Mouse (Mus musculus) limb, embryonic 11.5 days (tissue): ENCODE measurements around the gene Lrrc8b. TPM values are rescaled to one million over a fixed set of nuclear protein-coding genes. Genes with fewer than 3 reads are reported as not detected.

Source experiments
- ATAC-seq: fragments of 200-750 bp; cut with Nextera tagmentation; 2 replicates; pipeline ENCODE4 v1.8.0; 2017; ENCODE audit warnings: low read depth; ENCODE audit not compliant: insufficient number of reproducible peaks, low FRiP score, low TSS enrichment
- DNase-seq: peaks from one replicate; pipeline ENCODE4 v3.0.0-alpha.2; 2015; ENCODE audit warnings: low spot score
- H3K27ac ChIP-seq: fragments of 300-500 bp; sonication (generic); replicated peaks from 2 replicates; pipeline ENCODE4 v1.5.1; 2014; ENCODE audit warnings: low read depth, mild to moderate bottlenecking, low read length
- H3K27me3 ChIP-seq: fragments of 300-500 bp; sonication (generic); 2 replicates; pipeline ENCODE4 v1.6.1; 2014; ENCODE audit warnings: mild to moderate bottlenecking, low read length, mixed read lengths; ENCODE audit not compliant: control insufficient read depth, insufficient read depth
- H3K36me3 ChIP-seq: fragments of 300-500 bp; sonication (generic); 2 replicates; pipeline ENCODE4 v1.6.1; 2014; ENCODE audit warnings: mild to moderate bottlenecking, low read length, moderate library complexity, mixed read lengths; ENCODE audit not compliant: control insufficient read depth, insufficient read depth
- H3K4me1 ChIP-seq: fragments of 300-500 bp; sonication (generic); 2 replicates; pipeline ENCODE4 v1.6.1; 2014; ENCODE audit warnings: low read length, mixed read lengths; ENCODE audit not compliant: control insufficient read depth, insufficient read depth
- H3K4me2 ChIP-seq: fragments of 300-500 bp; sonication (generic); 2 replicates; pipeline ENCODE4 v1.6.1; 2014; ENCODE audit warnings: low read depth, mild to moderate bottlenecking, moderate library complexity; ENCODE audit not compliant: severe bottlenecking
- H3K4me3 ChIP-seq: fragments of 300-500 bp; sonication (generic); 2 replicates; pipeline ENCODE4 v1.5.1; 2014; ENCODE audit warnings: low read depth, low read length
- H3K9ac ChIP-seq: fragments of 300-500 bp; sonication (generic); 2 replicates; pipeline ENCODE4 v1.6.1; 2014; ENCODE audit warnings: mild to moderate bottlenecking, low read length
- H3K9me3 ChIP-seq: fragments of 300-500 bp; sonication (generic); 2 replicates; pipeline ENCODE4 v1.6.1; 2016; ENCODE audit warnings: low read length; ENCODE audit not compliant: control insufficient read depth
- WGBS: fragments of 180-500 bp; shearing (Covaris S2); extraction: QIAGEN DNeasy Blood & Tissue Kit; methylation state at CpG from one replicate; pipeline ENCODE4 v1.1.7; 2014; 5-methylcytosine and 5-hydroxymethylcytosine counted together
- polyA plus RNA-seq: library from polyadenylated mRNA; unstranded; fragments of >200 nt; fragmentation: Nextera tagmentation; extraction: Ambion mirVana; gene quantifications from 2 replicates; pipeline ENCODE4 v1.2.1, GENCODE M21; 2014

The Lrrc8b gene
- polyA plus RNA-seq, 1 experiment from 2014 or later: 6.2 TPM

DNA sequence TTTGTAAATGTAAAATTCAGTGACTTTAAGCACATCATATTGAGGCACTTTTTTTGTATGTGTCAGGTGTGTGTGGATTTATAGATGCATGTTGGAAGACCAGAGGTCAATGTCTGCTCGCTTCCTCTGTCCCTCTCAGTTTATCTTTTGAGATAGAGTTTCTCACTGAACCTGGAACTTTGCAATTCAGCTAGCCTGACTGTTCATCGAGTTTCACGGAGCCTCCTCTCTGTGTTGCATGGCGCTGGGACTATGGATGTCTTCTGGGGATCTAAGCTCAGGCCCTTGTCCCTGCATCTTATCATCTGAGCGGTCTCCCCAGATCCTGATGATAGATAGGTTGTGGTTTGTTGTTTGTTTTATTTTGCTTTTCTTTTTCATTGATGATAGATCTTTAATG, 45.0 kb downstream of the Lrrc8b start:
- WGBS: 90% methylated on average over 5 of the region's 5 CpGs

GRCm38 (mm10) chr5:105461076-105461475, 45.5 kb downstream of the Lrrc8b start:
- no peaks in the 10 kb centered on the region for H3K27me3 ChIP-seq
- no peaks in the 10 kb centered on the region for H3K36me3 ChIP-seq
- H3K27ac ChIP-seq: no peak overlapping the region
- no peaks in the 10 kb centered on the region for H3K4me1 ChIP-seq
- ATAC-seq (no peak), DNase-seq (no peak)
- no peak overlapping the region for H3K9ac ChIP-seq
- WGBS: 89% methylated on average over 1 of the region's 1 CpGs
- no peak overlapping the region for H3K4me2 ChIP-seq
- no peak overlapping the region for H3K4me3 ChIP-seq
- no peaks in the 10 kb centered on the region for H3K9me3 ChIP-seq

More for the DNA sequence above, 45.0 kb downstream of the Lrrc8b start:
- Histone ChIP-seq H3K27me3 (no peaks in the 10 kb centered on the region), H3K4me3 (no peak overlapping the region), H3K9ac (no peak overlapping the region), H3K27ac (no peak overlapping the region), H3K9me3 (no peaks in the 10 kb centered on the region), H3K36me3 (no peaks in the 10 kb centered on the region), H3K4me2 (no peak overlapping the region), H3K4me1 (no peaks in the 10 kb centered on the region)
- DNase-seq: no peak
- no peak for ATAC-seq

- Histone ChIP-seq H3K4me2 (no peak overlapping the region), H3K4me3 (no peak overlapping the region), H3K9me3 (no peaks in the 10 kb centered on the region), H3K36me3 (no peaks in the 10 kb centered on the region), H3K27me3 (no peaks in the 10 kb centered on the region), H3K27ac (no peak overlapping the region), H3K4me1 (no peaks in the 10 kb centered on the region), H3K9ac (no peak overlapping the region)
- DNase-seq: no peak
- ATAC-seq: no peak
Observed at GRCm38 (mm10) chr5:105464671-105465070, 49.1 kb downstream of the Lrrc8b start.

GRCm38 (mm10) chr5:105465550-105465949, 50.0 kb downstream of the Lrrc8b start:
- Histone ChIP-seq H3K4me1 (no peaks in the 10 kb centered on the region), H3K4me3 (no peak overlapping the region), H3K36me3 (no peaks in the 10 kb centered on the region), H3K27me3 (no peaks in the 10 kb centered on the region), H3K9ac (no peak overlapping the region), H3K27ac (no peak overlapping the region), H3K4me2 (no peak overlapping the region), H3K9me3 (no peaks in the 10 kb centered on the region)
- no peak for ATAC-seq
- WGBS: 92% methylated on average over 8 of the region's 8 CpGs
- no peak for DNase-seq

GRCm38 (mm10) chr5:105466471-105466902, 50.9 kb downstream of the Lrrc8b start:
- Histone ChIP-seq H3K9me3 (no peaks in the 10 kb centered on the region), H3K4me3 (no peak overlapping the region), H3K36me3 (no peaks in the 10 kb centered on the region), H3K4me1 (no peaks in the 10 kb centered on the region), H3K9ac (no peak overlapping the region), H3K27ac (no peak overlapping the region), H3K4me2 (no peak overlapping the region), H3K27me3 (no peaks in the 10 kb centered on the region)
- 95% methylated on average over 7 of the region's 7 CpGs for WGBS
- ATAC-seq (no peak), DNase-seq (no peak)

DNA sequence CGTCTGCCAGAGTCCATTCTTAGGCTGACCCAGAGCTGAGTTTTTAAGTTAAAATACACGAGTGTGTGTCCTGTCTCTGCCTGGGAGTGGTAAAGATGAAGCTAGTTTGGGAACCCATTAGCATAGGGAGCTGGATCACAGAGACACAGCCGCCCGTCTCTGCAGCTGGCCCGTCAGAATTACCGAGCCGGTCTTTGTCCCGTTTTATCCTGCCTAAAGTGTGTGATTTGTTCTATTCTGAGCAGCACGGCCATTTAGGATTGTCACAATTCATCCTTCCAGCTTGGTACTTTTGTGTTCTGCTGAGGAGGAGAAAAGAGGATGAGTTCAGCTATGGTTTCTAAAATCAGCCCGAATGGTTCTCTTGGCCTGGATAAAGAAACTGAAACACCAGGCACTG, 51.7 kb downstream of the Lrrc8b start:
- DNase-seq: no peak
- no peak for ATAC-seq
- 87% methylated on average over 10 of the region's 10 CpGs for WGBS
- no peaks in the 10 kb centered on the region for H3K9me3 ChIP-seq
- H3K9ac ChIP-seq: no peak overlapping the region
- no peaks in the 10 kb centered on the region for H3K36me3 ChIP-seq
- H3K4me2 ChIP-seq: no peak overlapping the region
- no peak overlapping the region for H3K4me3 ChIP-seq
- H3K27me3 ChIP-seq: no peaks in the 10 kb centered on the region
- no peak overlapping the region for H3K27ac ChIP-seq
- H3K4me1 ChIP-seq: no peaks in the 10 kb centered on the region

GRCm38 (mm10) chr5:105472983-105473705, 57.6 kb downstream of the Lrrc8b start:
- 64% methylated on average over 5 of the region's 5 CpGs for WGBS
- Histone ChIP-seq H3K27ac (no peak overlapping the region), H3K36me3 (no peaks in the 10 kb centered on the region), H3K4me1 (no peaks in the 10 kb centered on the region), H3K9me3 (no peaks in the 10 kb centered on the region), H3K27me3 (no peaks in the 10 kb centered on the region), H3K9ac (no peak overlapping the region), H3K4me2 (no peak overlapping the region), H3K4me3 (no peak overlapping the region)
- ATAC-seq (no peak), DNase-seq (no peak)

DNA sequence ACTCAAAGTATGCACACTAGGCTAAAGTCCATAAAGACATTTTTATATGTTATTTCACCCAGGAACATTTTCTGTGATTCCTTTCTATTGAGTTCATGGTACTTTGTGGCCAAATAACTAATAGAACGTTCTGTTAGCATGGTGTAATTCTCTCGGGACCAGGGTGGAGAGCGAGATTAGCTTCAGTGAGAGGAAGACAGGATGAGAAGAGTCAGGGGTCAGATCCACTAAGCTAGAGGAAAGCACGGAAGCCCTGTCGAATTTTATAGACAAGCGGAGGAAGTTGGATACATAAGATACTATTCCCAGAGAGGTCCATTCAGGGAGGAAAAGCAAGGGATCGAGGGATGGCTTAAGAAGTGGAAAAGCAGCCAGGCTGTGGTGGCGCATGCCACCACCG, 62.0 kb downstream of the Lrrc8b start:
- Histone ChIP-seq H3K9ac (no peak overlapping the region), H3K9me3 (no peaks in the 10 kb centered on the region), H3K4me3 (no peak overlapping the region), H3K4me2 (no peak overlapping the region), H3K36me3 (0 out of 2 replicates have a peak, but pooled peaks cover 4% of the 10 kb centered on the region), H3K4me1 (no peaks in the 10 kb centered on the region), H3K27me3 (no peaks in the 10 kb centered on the region), H3K27ac (no peak overlapping the region)
- DNase-seq (no peak), ATAC-seq (no peak)
- WGBS: 88% methylated on average over 9 of the region's 9 CpGs

- H3K36me3 ChIP-seq: 0 out of 2 replicates have a peak, but pooled peaks cover 4% of the 10 kb centered on the region
- H3K4me2 ChIP-seq: no peak overlapping the region
- no peaks in the 10 kb centered on the region for H3K4me1 ChIP-seq
- ATAC-seq (no peak), DNase-seq (no peak)
- H3K27me3 ChIP-seq: no peaks in the 10 kb centered on the region
- H3K9me3 ChIP-seq: no peaks in the 10 kb centered on the region
- no peak overlapping the region for H3K4me3 ChIP-seq
- 90% methylated on average over 13 of the region's 13 CpGs for WGBS
- H3K27ac ChIP-seq: no peak overlapping the region
- H3K9ac ChIP-seq: no peak overlapping the region
Observed at GRCm38 (mm10) chr5:105479673-105480072, 64.1 kb downstream of the Lrrc8b start.
